Mouse (Mus musculus) liver, embryonic 12.5 days (tissue): ENCODE measurements around the gene Gm4787. TPM values are rescaled to one million over a fixed set of nuclear protein-coding genes. Genes with fewer than 3 reads are reported as not detected.
A peak's percentile ranks its signal among the peaks of the same experiment; 100 is the strongest.
"Not testable (repeated sequence)": the region's sequence is repeated elsewhere in the genome, so short reads cannot be mapped to it uniquely, and the experiment has no call there.

ENCODE experiments used
- ATAC-seq: fragments of 200-750 bp; cut with Nextera tagmentation; 2 replicates; pipeline ENCODE4 v1.8.0; 2017; ENCODE audit warnings: moderate number of reproducible peaks, mild to moderate bottlenecking, moderate library complexity
- H3K27ac ChIP-seq: fragments of 300-500 bp; sonication (generic); 2 replicates; pipeline ENCODE4 v1.5.1; 2016; ENCODE audit warnings: mild to moderate bottlenecking
- H3K27me3 ChIP-seq: fragments of 300-500 bp; sonication (generic); replicated peaks from 2 replicates; pipeline ENCODE4 v1.6.1; 2016; ENCODE audit warnings: mild to moderate bottlenecking, moderate library complexity
- H3K36me3 ChIP-seq: fragments of 300-500 bp; sonication (generic); 2 replicates; pipeline ENCODE4 v1.6.1; 2016; ENCODE audit warnings: mild to moderate bottlenecking, moderate library complexity
- H3K4me1 ChIP-seq: fragments of 300-500 bp; sonication (generic); 2 replicates; pipeline ENCODE4 v1.6.1; 2016
- H3K4me2 ChIP-seq: fragments of 300-500 bp; sonication (generic); 2 replicates; pipeline ENCODE4 v1.6.1; 2016; ENCODE audit warnings: mild to moderate bottlenecking, moderate library complexity
- H3K4me3 ChIP-seq: fragments of 300-500 bp; sonication (generic); 2 replicates; pipeline ENCODE4 v1.5.1; 2016; ENCODE audit warnings: mild to moderate bottlenecking, moderate library complexity
- H3K9ac ChIP-seq: fragments of 300-500 bp; sonication (generic); 2 replicates; pipeline ENCODE4 v1.6.1; 2016; ENCODE audit warnings: mild to moderate bottlenecking, moderate library complexity
- H3K9me3 ChIP-seq: fragments of 300-500 bp; sonication (generic); replicated peaks from 2 replicates; pipeline ENCODE4 v1.6.1; 2016; ENCODE audit warnings: mild to moderate bottlenecking, moderate library complexity
- WGBS: fragments of 180-500 bp; shearing (Covaris S2); methylation state at CpG from one replicate; pipeline ENCODE4 v1.1.7; 2016; ENCODE audit not compliant: insufficient replicate concordance; 5-methylcytosine and 5-hydroxymethylcytosine counted together
- polyA plus RNA-seq: library from polyadenylated mRNA; unstranded; fragments of >200 nt; fragmentation: Nextera tagmentation; extraction: Ambion mirVana; gene quantifications from 2 replicates; pipeline ENCODE4 v1.2.1, GENCODE M21; 2016

The Gm4787 gene
- polyA plus RNA-seq = 0.08 and 0.16 TPM in 2 replicates

- not testable (repeated sequence) for H3K9ac ChIP-seq, H3K4me1 ChIP-seq, ATAC-seq, H3K4me3 ChIP-seq, H3K36me3 ChIP-seq, H3K27ac ChIP-seq, H3K4me2 ChIP-seq, H3K9me3 ChIP-seq, H3K27me3 ChIP-seq
- WGBS = 71% methylated on average over 1 of the region's 1 CpGs
These were observed at the start of gene Gm4787 for GRCm38 (mm10) chr12:81379364-81379763. Gene Gm4787, minus strand, starts transcription at chr12:81379464.

GRCm38 (mm10) chr12:81421846-81422245 is 42.6 kb upstream of the Gm4787 start, which contains the start of gene Adam4:
Gene Adam4, minus strand, starts transcription at chr12:81421946.
- Histone ChIP-seq H3K36me3 (peaks cover 26% of the 10 kb centered on the region; the same call in 1 of the 2 replicates), H3K9ac (no peak within 1 kb of the TSS), H3K4me2 (no peak within 1 kb of the TSS), H3K4me1 (no peaks in the 10 kb centered on the region), H3K27ac (no peak within 1 kb of the TSS), H3K4me3 (no peak within 1 kb of the TSS), H3K27me3 (no peaks in the 10 kb centered on the region), H3K9me3 (peaks cover 30% of the 10 kb centered on the region)
- WGBS = 74% methylated on average over 1 of the region's 1 CpGs
- ATAC-seq = no peak

GRCm38 (mm10) chr12:81413211-81413610 is 33.9 kb upstream of the Gm4787 start:
- 69% methylated on average over 3 of the region's 3 CpGs for WGBS

GRCm38 (mm10) chr12:81408966-81409365 is 29.7 kb upstream of the Gm4787 start:
- no peak for ATAC-seq
- no peak overlapping the region for H3K4me3 ChIP-seq
- no peaks in the 10 kb centered on the region for H3K9me3 ChIP-seq
- no peak overlapping the region for H3K9ac ChIP-seq
- H3K36me3 ChIP-seq = no peaks in the 10 kb centered on the region
- H3K4me1 ChIP-seq = no peaks in the 10 kb centered on the region
- no peak overlapping the region for H3K27ac ChIP-seq
- H3K27me3 ChIP-seq = no peaks in the 10 kb centered on the region
- WGBS = 74% methylated on average over 3 of the region's 3 CpGs
- no peak overlapping the region for H3K4me2 ChIP-seq

More at GRCm38 (mm10) chr12:81413211-81413610, 33.9 kb upstream of the Gm4787 start:
- H3K9ac ChIP-seq = no peak overlapping the region
- no peaks in the 10 kb centered on the region for H3K36me3 ChIP-seq
- H3K27me3 ChIP-seq = no peaks in the 10 kb centered on the region
- no peaks in the 10 kb centered on the region for H3K4me1 ChIP-seq
- H3K27ac ChIP-seq = no peak overlapping the region
- H3K4me2 ChIP-seq = no peak overlapping the region
- ATAC-seq = no peak
- H3K9me3 ChIP-seq = no peaks in the 10 kb centered on the region
- H3K4me3 ChIP-seq = no peak overlapping the region

- no peak for ATAC-seq
These were observed 22.9 kb upstream of the Gm4787 start for GRCm38 (mm10) chr12:81402187-81402586.

GRCm38 (mm10) chr12:81333841-81334240 is 45.4 kb downstream of the Gm4787 start:
- Histone ChIP-seq H3K4me2 (no peak overlapping the region), H3K9me3 (no peaks in the 10 kb centered on the region), H3K4me3 (no peak overlapping the region), H3K4me1 (no peaks in the 10 kb centered on the region), H3K27me3 (peaks cover 66% of the 10 kb centered on the region), H3K36me3 (no peaks in the 10 kb centered on the region), H3K27ac (no peak overlapping the region), H3K9ac (no peak overlapping the region)
- 53% methylated on average over 5 of the region's 5 CpGs for WGBS
- no peak for ATAC-seq

More at GRCm38 (mm10) chr12:81402187-81402586, 22.9 kb upstream of the Gm4787 start:
- WGBS = 21% methylated on average over 1 of the region's 1 CpGs
- Histone ChIP-seq H3K4me3 (no peak overlapping the region), H3K36me3 (no peaks in the 10 kb centered on the region), H3K4me1 (no peaks in the 10 kb centered on the region), H3K9me3 (no peaks in the 10 kb centered on the region), H3K27ac (no peak overlapping the region), H3K4me2 (no peak overlapping the region), H3K9ac (no peak overlapping the region), H3K27me3 (no peaks in the 10 kb centered on the region)

GRCm38 (mm10) chr12:81332875-81333421 is 46.3 kb downstream of the Gm4787 start, which contains the start of gene Slc8a3:
Gene Slc8a3, minus strand, starts transcription at chr12:81333180.
- H3K36me3 ChIP-seq = no peaks in the 10 kb centered on the region
- H3K4me1 ChIP-seq = no peaks in the 10 kb centered on the region
- WGBS = 2% methylated on average over 41 of the region's 47 CpGs
- peaks cover 66% of the 10 kb centered on the region for H3K27me3 ChIP-seq
- H3K4me2 ChIP-seq = peak within 1 kb of the TSS; percentile 62
- no peak within 1 kb of the TSS for H3K9ac ChIP-seq
- H3K27ac ChIP-seq = no peak within 1 kb of the TSS
- no peaks in the 10 kb centered on the region for H3K9me3 ChIP-seq
- peak within 1 kb of the TSS; percentile 44 for H3K4me3 ChIP-seq
- no peak for ATAC-seq

- Histone ChIP-seq H3K36me3 (no peaks in the 10 kb centered on the region), H3K4me2 (peak overlapping the region; percentile 62), H3K27ac (no peak overlapping the region), H3K9ac (no peak overlapping the region), H3K27me3 (peaks cover 66% of the 10 kb centered on the region), H3K4me1 (no peaks in the 10 kb centered on the region), H3K9me3 (no peaks in the 10 kb centered on the region), H3K4me3 (peak overlapping the region; percentile 44)
- no peak for ATAC-seq
- 4% methylated on average over 43 of the region's 54 CpGs for WGBS
These were observed 47.1 kb downstream of the Gm4787 start for GRCm38 (mm10) chr12:81331937-81332874.

- H3K4me3 ChIP-seq = no peak overlapping the region
- H3K36me3 ChIP-seq = no peaks in the 10 kb centered on the region
- H3K9ac ChIP-seq = no peak overlapping the region
- H3K4me1 ChIP-seq = no peaks in the 10 kb centered on the region
- no peak overlapping the region for H3K27ac ChIP-seq
- peaks cover 62% of the 10 kb centered on the region for H3K27me3 ChIP-seq
- 29% methylated on average over 5 of the region's 5 CpGs for WGBS
- H3K4me2 ChIP-seq = no peak overlapping the region
- H3K9me3 ChIP-seq = no peaks in the 10 kb centered on the region
- no peak for ATAC-seq
These were observed 48.1 kb downstream of the Gm4787 start for GRCm38 (mm10) chr12:81331046-81331638.

Other genes starting within 250 kb of the Gm4787 start
- 0.02 and 0.05 TPM in 2 replicates for gene Slc8a3, start 46.3 kb downstream of the Gm4787 start, polyA plus RNA-seq
- 0.31 and 0.36 TPM in 2 replicates for gene Adam4, start 42.5 kb upstream of the Gm4787 start, polyA plus RNA-seq
- 78.4 and 86.0 TPM in 2 replicates for gene Cox16, start 105.7 kb upstream of the Gm4787 start, polyA plus RNA-seq
- 15.4 and 18.1 TPM in 2 replicates for gene Gm20498, start 153.4 kb upstream of the Gm4787 start, polyA plus RNA-seq
- gene Synj2bp, start 153.4 kb upstream of the Gm4787 start, polyA plus RNA-seq = 18.8 and 22.5 TPM in 2 replicates
- 0.06 and 0.14 TPM in 2 replicates for gene Adam21, start 189.0 kb upstream of the Gm4787 start, polyA plus RNA-seq
- 45.9 and 48.1 TPM in 2 replicates for gene Med6, start 215.5 kb upstream of the Gm4787 start, polyA plus RNA-seq